Mouse (Mus musculus) olfactory bulb, adult 2 months (tissue): ENCODE measurements at regions not wholly inside any gene's neighbourhood (a gene's known extent, or its start where the extent isn't known, plus 50 kb on each side); places are given as distances from the start of the nearest gene placed in this dataset.

Source experiments
- H3K27ac ChIP-seq: fragments of 200-500 bp; 2 replicates; pipeline ENCODE4 v1.5.1; 2012; ENCODE audit warnings: low read depth, low read length; ENCODE audit not compliant: insufficient read depth
- H3K4me1 ChIP-seq: fragments of 200-500 bp; 2 replicates; pipeline ENCODE4 v1.6.1; 2012; ENCODE audit warnings: low read length; ENCODE audit not compliant: control insufficient read depth, insufficient read depth
- H3K4me3 ChIP-seq: fragments of 200-500 bp; 2 replicates; pipeline ENCODE4 v1.5.1; 2012; ENCODE audit warnings: mild to moderate bottlenecking, low read depth, low read length, moderate library complexity; ENCODE audit not compliant: insufficient read depth
- CTCF ChIP-seq: fragments of 200-500 bp; IDR thresholded peaks from 2 replicates; pipeline ENCODE4 v1.5.1; 2012; ENCODE audit warnings: low read depth, mild to moderate bottlenecking, low read length, moderate library complexity; ENCODE audit not compliant: insufficient read depth
- POLR2A ChIP-seq: fragments of 200-500 bp; IDR thresholded peaks from 2 replicates; pipeline ENCODE4 v1.6.1; 2012; ENCODE audit warnings: mild to moderate bottlenecking, low read depth, low read length, moderate library complexity; ENCODE audit not compliant: insufficient read depth
- WGBS: fragments of 180-500 bp; shearing (Covaris S2); methylation state at CpG from one replicate; pipeline ENCODE4 v1.1.7; 2018; 5-methylcytosine and 5-hydroxymethylcytosine counted together

DNA sequence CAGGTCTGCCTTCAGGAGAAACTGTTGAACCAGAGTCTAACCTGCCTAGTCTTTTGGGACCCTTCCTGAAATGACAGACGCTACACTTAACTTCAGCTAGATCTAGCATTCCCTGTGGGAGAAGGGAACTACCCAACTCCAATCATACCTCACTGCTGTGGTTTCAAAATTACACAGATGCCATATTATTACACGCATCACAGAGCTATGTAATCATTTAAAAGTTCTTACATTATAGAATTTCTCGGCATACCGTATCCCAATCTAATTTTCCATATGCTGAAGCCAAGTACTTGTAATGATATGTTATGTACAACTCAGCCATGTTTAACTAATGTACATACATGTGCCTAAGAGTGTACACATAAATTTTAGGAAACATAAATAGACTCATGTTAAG lies 128.9 kb upstream of the Pik3r1 start:
- 94% methylated on average over 4 of the region's 4 CpGs for WGBS
- Histone ChIP-seq H3K4me3 (no peak overlapping the region), H3K27ac (no peak overlapping the region), H3K4me1 (no peaks in the 10 kb centered on the region)
- TF ChIP-seq CTCF: no peak
- no peak for TF ChIP-seq POLR2A

DNA sequence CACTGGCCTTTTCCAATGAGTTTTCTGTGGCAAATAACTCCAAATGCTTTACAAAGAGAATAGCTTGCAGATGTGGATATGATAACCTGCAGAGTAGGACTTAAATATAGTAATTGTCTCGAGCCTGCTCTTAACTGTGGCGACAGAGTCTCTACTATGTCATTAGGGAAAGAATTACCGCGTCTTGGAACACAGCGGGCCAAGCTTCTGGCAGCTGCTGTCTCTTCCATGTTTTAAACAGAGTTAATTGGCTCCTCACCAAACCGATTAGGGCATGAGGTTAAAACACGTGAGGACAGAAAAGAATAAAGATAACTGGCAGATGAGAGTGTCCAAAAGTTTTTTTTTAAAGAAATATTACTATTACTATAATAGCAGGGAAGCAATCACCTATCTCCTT lies 134.2 kb upstream of the Pik3r1 start:
- H3K27ac ChIP-seq: 0 out of 2 replicates have a peak overlapping the region, but pooled peaks have one; percentile 57
- H3K4me1 ChIP-seq: no peaks in the 10 kb centered on the region
- TF ChIP-seq CTCF (no peak), POLR2A (no peak)
- WGBS: 14% methylated on average over 7 of the region's 7 CpGs
- no peak overlapping the region for H3K4me3 ChIP-seq

DNA sequence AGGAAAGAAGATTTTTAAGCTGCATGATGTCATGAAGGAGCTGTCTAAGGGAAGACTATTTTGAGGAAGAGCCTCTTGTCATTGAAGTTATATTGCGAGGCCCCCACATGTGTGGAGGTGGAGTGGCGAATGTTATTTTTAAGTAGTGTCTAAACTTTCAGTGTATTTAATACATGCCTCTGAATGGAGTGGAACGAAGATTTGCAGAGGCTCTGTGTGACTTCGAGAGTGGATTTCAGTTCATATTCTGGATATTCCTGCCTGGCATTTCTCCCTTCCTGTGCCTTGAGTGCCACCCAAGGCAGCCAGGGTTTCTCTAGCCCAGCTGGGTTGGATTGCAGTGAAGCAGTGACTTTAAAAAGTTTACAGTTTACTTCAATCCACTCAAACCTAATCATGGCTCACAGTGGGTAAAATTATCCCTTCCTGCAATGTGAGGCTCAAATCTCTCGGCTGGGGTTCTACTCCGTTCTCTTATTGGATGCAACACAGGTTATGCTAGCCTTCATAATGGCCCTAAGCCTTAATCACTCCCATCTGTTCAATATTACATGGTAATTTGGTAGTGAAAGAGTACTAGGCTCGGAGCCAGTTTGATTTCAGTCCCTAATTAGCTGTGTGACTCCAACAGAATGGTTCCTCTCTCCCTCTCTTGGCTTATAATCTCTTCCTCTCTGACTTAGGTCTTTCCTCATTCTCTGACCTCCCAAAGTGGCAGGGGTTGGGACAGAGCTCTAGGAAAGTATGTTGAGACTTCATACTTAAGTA lies 138.1 kb upstream of the Pik3r1 start:
- no peaks in the 10 kb centered on the region for H3K4me1 ChIP-seq
- H3K4me3 ChIP-seq: no peak overlapping the region
- WGBS: 32% methylated on average over 7 of the region's 7 CpGs
- TF ChIP-seq POLR2A (no peak), CTCF (no peak)
- H3K27ac ChIP-seq: no peak overlapping the region

DNA sequence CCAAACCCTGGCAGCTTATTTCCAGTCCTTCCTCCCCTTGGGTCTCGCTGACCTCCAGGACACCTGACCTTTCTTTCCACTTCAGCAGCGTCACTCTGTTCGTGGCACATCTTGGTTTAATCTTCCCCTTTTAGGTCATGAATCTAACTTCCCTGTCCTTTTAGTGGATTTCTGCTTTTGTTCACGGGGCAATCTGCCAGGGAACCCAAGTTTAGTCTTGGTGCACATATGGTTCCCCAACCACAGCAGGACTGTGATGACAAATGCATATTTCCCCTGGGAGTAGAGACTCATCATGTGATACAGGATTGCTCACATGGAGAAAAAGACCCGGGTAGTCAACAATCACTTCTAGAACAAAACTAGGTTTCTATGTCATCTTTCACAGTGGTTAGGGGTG lies 141.0 kb upstream of the Pik3r1 start:
- no peak for TF ChIP-seq CTCF
- TF ChIP-seq POLR2A: no peak
- no peaks in the 10 kb centered on the region for H3K4me1 ChIP-seq
- H3K4me3 ChIP-seq: no peak overlapping the region
- 84% methylated on average over 5 of the region's 5 CpGs for WGBS
- H3K27ac ChIP-seq: no peak overlapping the region

DNA sequence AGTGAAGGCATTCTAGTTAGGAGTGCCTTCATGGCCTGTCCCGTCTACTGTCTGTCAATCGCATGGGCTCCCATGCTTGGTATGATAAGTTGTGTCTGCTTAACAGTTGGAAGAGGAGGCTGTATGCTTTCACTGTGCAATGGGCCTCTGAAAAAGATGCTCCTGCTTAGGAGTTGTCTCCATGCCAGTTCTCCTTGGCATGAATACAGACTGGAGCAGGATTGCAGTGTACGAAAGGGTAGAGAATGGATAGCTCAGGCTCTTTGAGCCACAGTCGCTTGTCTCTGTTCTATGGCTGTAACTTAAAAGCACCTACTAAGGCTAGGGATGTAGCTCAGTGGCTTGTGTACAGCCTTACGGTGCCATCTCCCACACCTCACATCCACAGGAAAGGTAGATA lies 142.7 kb upstream of the Pik3r1 start:
- Histone ChIP-seq H3K4me3 (no peak overlapping the region), H3K27ac (no peak overlapping the region), H3K4me1 (no peaks in the 10 kb centered on the region)
- TF ChIP-seq POLR2A (no peak), CTCF (no peak)
- 82% methylated on average over 5 of the region's 5 CpGs for WGBS

DNA sequence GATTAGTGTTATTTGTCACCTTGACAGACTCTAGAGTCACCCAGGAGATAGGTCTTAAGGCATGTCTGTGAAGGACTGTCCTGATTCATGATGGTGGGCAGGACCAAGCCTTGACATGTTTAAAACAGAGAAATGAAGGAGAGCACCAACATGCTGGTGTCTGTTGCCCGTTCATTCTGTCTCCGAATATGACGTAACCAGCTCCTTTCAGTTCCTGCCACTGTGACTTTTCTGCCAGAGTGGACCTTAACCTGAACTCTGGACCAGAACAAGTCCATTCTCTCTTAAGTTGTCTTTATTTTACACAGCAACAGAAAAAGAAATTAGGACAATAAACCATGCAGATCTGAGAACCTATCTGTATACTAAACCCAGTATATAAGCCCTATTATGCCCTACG lies 146.1 kb upstream of the Pik3r1 start:
- Histone ChIP-seq H3K27ac (no peak overlapping the region), H3K4me1 (no peaks in the 10 kb centered on the region), H3K4me3 (no peak overlapping the region)
- 96% methylated on average over 4 of the region's 4 CpGs for WGBS
- no peak for TF ChIP-seq POLR2A
- TF ChIP-seq CTCF: no peak

DNA sequence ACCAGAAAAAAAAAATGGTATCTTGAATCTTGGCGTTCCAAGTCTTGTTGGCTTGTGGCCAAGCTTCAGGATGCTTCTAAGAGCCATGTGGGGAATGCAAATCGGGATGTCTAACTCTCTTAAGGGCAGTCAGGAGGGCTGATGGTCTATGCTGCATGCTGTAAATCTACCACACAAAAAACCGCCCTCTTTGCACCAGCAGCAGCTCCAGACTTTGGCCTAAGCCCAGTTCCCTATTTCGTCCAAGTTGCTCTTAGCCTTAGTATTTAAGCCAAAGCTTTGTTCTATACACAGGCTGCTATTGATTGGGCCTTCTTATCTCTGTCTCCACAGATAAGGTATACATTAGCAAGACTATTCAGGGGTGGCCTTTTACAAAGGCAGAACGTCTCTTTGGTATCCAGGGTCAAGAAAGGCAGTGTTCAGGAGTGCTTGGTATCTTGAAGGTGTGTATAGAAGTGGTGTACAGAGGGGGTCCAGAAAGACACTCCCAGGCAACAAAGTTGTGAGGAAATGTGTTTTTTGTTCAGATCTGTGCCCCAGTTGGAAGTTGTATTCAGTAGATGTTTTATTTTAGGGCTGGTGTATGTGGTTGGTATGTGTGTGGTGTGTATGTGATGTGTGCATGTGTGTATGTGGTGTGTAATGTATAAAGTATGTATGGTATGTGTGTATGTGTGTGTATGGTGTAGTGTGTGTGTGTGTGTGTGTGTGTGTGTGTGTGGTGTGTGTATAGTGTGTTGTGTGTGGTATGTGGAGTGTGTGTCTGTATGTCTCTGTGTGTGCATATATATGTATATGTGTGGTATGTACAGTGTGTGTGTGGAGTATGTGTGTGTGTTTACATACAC lies 146.9 kb upstream of the Pik3r1 start:
- Histone ChIP-seq H3K27ac (no peak overlapping the region), H3K4me3 (no peak overlapping the region), H3K4me1 (no peaks in the 10 kb centered on the region)
- WGBS: 61% methylated on average over 5 of the region's 5 CpGs
- TF ChIP-seq POLR2A: no peak
- no peak for TF ChIP-seq CTCF

DNA sequence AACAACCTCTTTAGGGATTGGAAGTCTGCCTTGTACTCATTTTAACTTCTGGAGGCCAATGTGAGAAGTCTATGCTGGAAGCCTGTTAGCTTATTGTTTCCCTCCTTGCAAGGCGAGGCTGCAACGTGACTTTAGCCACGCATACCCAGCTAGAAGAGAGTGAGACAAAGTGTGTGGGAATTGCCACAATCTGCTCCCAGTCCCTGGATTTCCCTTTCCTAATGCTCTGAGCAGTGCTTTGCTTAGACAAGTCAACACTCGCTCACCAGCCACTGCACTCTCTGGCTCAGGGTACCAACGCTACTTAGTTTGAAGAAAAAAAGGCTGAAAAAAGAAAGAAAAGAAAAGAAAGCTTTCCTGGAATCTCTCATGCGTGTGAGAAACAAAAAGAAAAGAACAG lies 147.5 kb upstream of the Pik3r1 start:
- Histone ChIP-seq H3K27ac (no peak overlapping the region), H3K4me1 (no peaks in the 10 kb centered on the region), H3K4me3 (no peak overlapping the region)
- WGBS: 48% methylated on average over 6 of the region's 6 CpGs
- TF ChIP-seq CTCF (no peak), POLR2A (no peak)

DNA sequence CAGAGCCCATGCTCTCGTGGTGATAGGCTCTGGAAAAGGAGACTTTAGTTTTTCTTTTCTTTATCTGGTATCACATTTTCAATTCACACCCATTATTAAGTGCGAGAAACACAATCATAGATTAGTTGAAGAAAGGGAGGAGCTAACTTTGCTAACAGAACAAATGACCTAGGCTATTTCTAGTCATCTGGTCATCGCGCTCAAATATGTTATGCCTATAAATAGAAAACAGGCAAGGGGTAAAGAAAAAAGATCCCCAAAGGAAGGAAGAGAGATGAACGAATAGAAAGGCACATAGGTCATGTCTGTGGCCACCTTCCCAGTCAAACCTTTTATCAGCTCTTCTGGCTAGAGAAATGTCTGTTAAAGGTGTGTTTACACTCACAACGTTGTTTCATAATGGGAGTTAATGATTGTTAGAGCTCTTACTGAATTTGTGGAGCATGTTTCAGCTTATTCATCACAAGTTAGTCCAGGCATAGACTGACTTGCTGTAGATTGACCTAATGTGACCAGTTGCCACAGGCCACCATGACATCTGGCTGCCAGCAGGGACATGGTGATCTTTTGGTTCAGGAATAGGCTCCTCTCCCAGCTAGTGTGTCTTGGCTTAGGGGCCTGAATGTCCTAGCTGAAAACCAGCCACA lies 148.1 kb upstream of the Pik3r1 start:
- H3K27ac ChIP-seq: no peak overlapping the region
- no peak overlapping the region for H3K4me3 ChIP-seq
- no peaks in the 10 kb centered on the region for H3K4me1 ChIP-seq
- no peak for TF ChIP-seq POLR2A
- TF ChIP-seq CTCF: no peak
- 64% methylated on average over 6 of the region's 6 CpGs for WGBS
